Mouse (Mus musculus): ENCODE data around the gene Krtap9-5. TPM values are rescaled to one million over a fixed set of nuclear protein-coding genes. Genes with fewer than 3 reads are reported as not detected.

Krtap9-5 gene
- polyA plus RNA-seq, 1 experiment, result not detected

Other genes starting within 250 kb of the Krtap9-5 start
- gene Gm14180, start 214.2 kb upstream of the Krtap9-5 start, polyA plus RNA-seq (2012; rRNA removed), result not detected in 2 replicates
- gene Gm11595, start 175.6 kb upstream of the Krtap9-5 start, polyA plus RNA-seq (2012; rRNA removed), result not detected in 2 replicates
- not detected in 2 replicates for gene Krtap4-8, start 167.8 kb upstream of the Krtap9-5 start, polyA plus RNA-seq (2012; rRNA removed)
- gene Krtap4-9, start 163.3 kb upstream of the Krtap9-5 start, polyA plus RNA-seq (2012; rRNA removed), result not detected in 2 replicates
- 0.06 TPM in 1 of 2 replicates, not detected in the other for gene Gm11596, start 155.0 kb upstream of the Krtap9-5 start, polyA plus RNA-seq (2012; rRNA removed)
- 0.08 TPM in 1 of 2 replicates, not detected in the other for gene Gm11569, start 149.5 kb upstream of the Krtap9-5 start, polyA plus RNA-seq (2012; rRNA removed)
- not detected in 2 replicates for gene Gm11554, start 144.0 kb upstream of the Krtap9-5 start, polyA plus RNA-seq (2012; rRNA removed)
- 0.18 and 0.24 TPM in 2 replicates for gene Krtap4-13, start 138.6 kb upstream of the Krtap9-5 start, polyA plus RNA-seq (2012; rRNA removed)
- not detected in 2 replicates for gene Gm11564, start 132.8 kb upstream of the Krtap9-5 start, polyA plus RNA-seq (2012; rRNA removed)
- gene 2300003K06Rik, start 110.4 kb upstream of the Krtap9-5 start, polyA plus RNA-seq (2012; rRNA removed), result not detected in 2 replicates
- gene Krtap4-16, start 96.9 kb upstream of the Krtap9-5 start, polyA plus RNA-seq (2012; rRNA removed), result 0.07 and 0.08 TPM in 2 replicates
- not detected in 2 replicates for gene Gm11568, start 90.6 kb upstream of the Krtap9-5 start, polyA plus RNA-seq (2012; rRNA removed)
- not detected in 2 replicates for gene Gm11559, start 84.0 kb upstream of the Krtap9-5 start, polyA plus RNA-seq (2012; rRNA removed)
- gene Krtap9-1, start 75.1 kb upstream of the Krtap9-5 start, polyA plus RNA-seq (2012; rRNA removed), result not detected in 2 replicates
- gene Gm11567, start 69.3 kb upstream of the Krtap9-5 start, polyA plus RNA-seq (2012; rRNA removed), result not detected in 2 replicates
- gene Krtap31-1, start 40.6 kb upstream of the Krtap9-5 start, polyA plus RNA-seq (2012; rRNA removed), result not detected in 2 replicates
- gene Gm11565, start 33.7 kb upstream of the Krtap9-5 start, polyA plus RNA-seq (2012; rRNA removed), result not detected in 2 replicates
- not detected in 2 replicates for gene Krtap31-2, start 12.2 kb upstream of the Krtap9-5 start, polyA plus RNA-seq (2012; rRNA removed)
- not detected in 2 replicates for gene Krtap29-1, start 30.6 kb downstream of the Krtap9-5 start, polyA plus RNA-seq (2012; rRNA removed)
- gene Krtap16-1, start 38.1 kb downstream of the Krtap9-5 start, polyA plus RNA-seq (2012; rRNA removed), result not detected in 2 replicates
- gene Krtap17-1, start 45.5 kb downstream of the Krtap9-5 start, polyA plus RNA-seq (2012; rRNA removed), result not detected in 2 replicates
- gene Krt33a, start 67.7 kb downstream of the Krtap9-5 start, polyA plus RNA-seq (2012; rRNA removed), result 0.04 and 0.11 TPM in 2 replicates
- gene Krt33b, start 81.4 kb downstream of the Krtap9-5 start, polyA plus RNA-seq (2012; rRNA removed), result not detected in 2 replicates
- gene Krt34, start 93.1 kb downstream of the Krtap9-5 start, polyA plus RNA-seq (2012; rRNA removed), result not detected in 2 replicates
- gene Krt31, start 102.1 kb downstream of the Krtap9-5 start, polyA plus RNA-seq (2012; rRNA removed), result not detected in 2 replicates
- gene Krt32, start 139.8 kb downstream of the Krtap9-5 start, polyA plus RNA-seq (2012; rRNA removed), result not detected in 2 replicates
- 0.04 and 0.06 TPM in 2 replicates for gene Krt35, start 147.8 kb downstream of the Krtap9-5 start, polyA plus RNA-seq (2012; rRNA removed)
- gene Krt36, start 157.2 kb downstream of the Krtap9-5 start, polyA plus RNA-seq (2012; rRNA removed), result 0.22 and 0.33 TPM in 2 replicates
- gene Krt13, start 173.1 kb downstream of the Krtap9-5 start, polyA plus RNA-seq (2012; rRNA removed), result 0.37 and 0.91 TPM in 2 replicates
- 622 and 677 TPM in 2 replicates for gene Krt15, start 187.5 kb downstream of the Krtap9-5 start, polyA plus RNA-seq (2012; rRNA removed)
- gene Krt19, start 200.2 kb downstream of the Krtap9-5 start, polyA plus RNA-seq (2012; rRNA removed), result 814 and 933 TPM in 2 replicates
- not detected in 2 replicates for gene Krt9, start 244.8 kb downstream of the Krtap9-5 start, polyA plus RNA-seq (2012; rRNA removed)